Mouse (Mus musculus) 416B (cell line): ENCODE data around the gene Celsr3.

Experiments
- DNase-seq: peaks from one replicate; pipeline ENCODE4 v3.0.0; 2011; ENCODE audit warnings: low read depth

Gene Celsr3

GRCm38 (mm10) chr9:108807674-108808073 lies 18.4 kb upstream of the Celsr3 start:
- no peak for DNase-seq

GRCm38 (mm10) chr9:108808163-108808665 lies 17.9 kb upstream of the Celsr3 start, which contains the start of gene Nckipsd:
Gene Nckipsd, plus strand, starts transcription at chr9:108808368.
- peak; percentile 81 for DNase-seq

- no peak for DNase-seq
Observed at GRCm38 (mm10) chr9:108809188-108809587, 16.9 kb upstream of the Celsr3 start.

GRCm38 (mm10) chr9:108809723-108810122 lies 16.4 kb upstream of the Celsr3 start:
- DNase-seq, result no peak

GRCm38 (mm10) chr9:108810516-108810915 lies 15.6 kb upstream of the Celsr3 start:
- DNase-seq, result no peak

- no peak for DNase-seq
Observed at GRCm38 (mm10) chr9:108815557-108815956, 10.6 kb upstream of the Celsr3 start.

- peak; percentile 57 for DNase-seq
Observed at GRCm38 (mm10) chr9:108819495-108819894, 6.6 kb upstream of the Celsr3 start.

GRCm38 (mm10) chr9:108820077-108820476 lies 6.0 kb upstream of the Celsr3 start:
- DNase-seq, result no peak

- no peak for DNase-seq
Observed at GRCm38 (mm10) chr9:108824144-108824685, 1.9 kb upstream of the Celsr3 start.

- DNase-seq, result no peak
Observed at GRCm38 (mm10) chr9:108824755-108825413, 1.2 kb upstream of the Celsr3 start.

- no peak for DNase-seq
Observed at GRCm38 (mm10) chr9:108826700-108827340, 700 bp downstream of the Celsr3 start.

GRCm38 (mm10) chr9:108827454-108827853 lies 1.3 kb downstream of the Celsr3 start:
- DNase-seq, result no peak

GRCm38 (mm10) chr9:108827906-108828305 lies 1.8 kb downstream of the Celsr3 start:
- DNase-seq, result no peak

- DNase-seq, result peak; percentile 73
Observed at GRCm38 (mm10) chr9:108831637-108832036, 5.5 kb downstream of the Celsr3 start.

GRCm38 (mm10) chr9:108832390-108833108 lies 6.4 kb downstream of the Celsr3 start:
- peak; percentile 22 for DNase-seq

GRCm38 (mm10) chr9:108842989-108843388 lies 16.9 kb downstream of the Celsr3 start:
- no peak for DNase-seq

- DNase-seq, result no peak
Observed at GRCm38 (mm10) chr9:108845390-108845789, 19.3 kb downstream of the Celsr3 start.

- DNase-seq, result no peak
Observed at GRCm38 (mm10) chr9:108847374-108847773, 21.3 kb downstream of the Celsr3 start.

GRCm38 (mm10) chr9:108848419-108848818 lies 22.3 kb downstream of the Celsr3 start:
- DNase-seq, result no peak

GRCm38 (mm10) chr9:108852976-108853375 lies 26.9 kb downstream of the Celsr3 start, which contains the start of gene Slc26a6:
Gene Slc26a6, plus strand, starts transcription at chr9:108853283.
- peak; percentile 14 for DNase-seq

GRCm38 (mm10) chr9:108853635-108854240 lies 27.6 kb downstream of the Celsr3 start:
- peak; percentile 98 for DNase-seq

- DNase-seq, result peak; percentile 94
Observed at GRCm38 (mm10) chr9:108854241-108854696, 28.1 kb downstream of the Celsr3 start.
